Mouse (Mus musculus): ENCODE results near the gene Gm13276. TPM values are rescaled to one million over a fixed set of nuclear protein-coding genes. Genes with fewer than 3 reads are reported as not detected.
A peak's percentile ranks its signal among the peaks of the same experiment; 100 is the strongest.
"Not testable (repeated sequence)": the region's sequence is repeated elsewhere in the genome, so short reads cannot be mapped to it uniquely, and the experiment has no call there.

The Gm13276 gene
- polyA plus RNA-seq, 1 experiment from 2014 or later: 0.37 TPM

DNA sequence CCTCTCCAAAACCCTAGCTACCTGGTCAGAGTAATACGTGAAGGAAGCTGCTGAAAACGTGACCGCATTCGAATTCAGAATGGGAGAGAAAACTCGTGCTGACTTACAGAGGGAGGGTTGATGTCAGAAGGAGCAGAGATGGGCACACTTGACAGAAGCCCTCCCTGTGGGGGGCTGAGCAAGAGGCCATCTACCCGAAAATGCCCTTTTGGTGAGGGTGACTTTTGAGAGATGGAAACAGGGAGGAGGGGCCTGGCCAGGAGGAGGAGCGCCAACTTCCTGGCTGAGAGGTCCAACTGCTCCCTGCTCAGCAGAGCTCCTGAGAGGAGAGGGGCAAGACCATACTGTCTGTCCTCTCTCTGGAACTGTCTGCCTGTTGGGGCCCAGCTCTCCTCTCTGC, 3.7 kb upstream of the Gm13276 start, which contains the start of gene Ifnz:
Gene Ifnz, plus strand, starts transcription at position 301 of the 400 bp plus-strand sequence.
- ATAC-seq (ENCODE audit: low FRiP score, low TSS enrichment); H3K36me3 ChIP-seq (ENCODE audit: insufficient read depth, low read length); H3K27me3 ChIP-seq (ENCODE audit: insufficient read depth, low read length); H3K9me3 ChIP-seq (ENCODE audit: low read length); H3K9ac ChIP-seq (replicated peaks; ENCODE audit: low read length); H3K4me1 ChIP-seq (ENCODE audit: insufficient read depth, low read length): not testable (repeated sequence)
- 0 out of 2 replicates have a peak within 1 kb of the TSS, but pooled peaks have one; percentile 56 for H3K27ac ChIP-seq (ENCODE audit: low read length)
- peak within 1 kb of the TSS; percentile 42 for H3K4me2 ChIP-seq (replicated peaks; ENCODE audit: low read depth, low read length)
- 16% methylated on average over 3 of the region's 7 CpGs for WGBS
- peak within 1 kb of the TSS; percentile 22; the same call in 1 of the 2 replicates for H3K4me3 ChIP-seq (ENCODE audit: low read length)

- H3K27ac ChIP-seq (ENCODE audit: low read length): 0 out of 2 replicates have a peak overlapping the region, but pooled peaks have one; percentile 56
- H3K9ac ChIP-seq (replicated peaks; ENCODE audit: low read length); H3K27me3 ChIP-seq (ENCODE audit: insufficient read depth, low read length); ATAC-seq (ENCODE audit: low FRiP score, low TSS enrichment); H3K36me3 ChIP-seq (ENCODE audit: insufficient read depth, low read length); H3K9me3 ChIP-seq (ENCODE audit: low read length); H3K4me1 ChIP-seq (ENCODE audit: insufficient read depth, low read length): not testable (repeated sequence)
- WGBS: 0% methylated on average over 1 of the region's 31 CpGs
- H3K4me2 ChIP-seq (replicated peaks; ENCODE audit: low read depth, low read length): peak overlapping the region; percentile 42
- peak overlapping the region; percentile 22; the same call in 1 of the 2 replicates for H3K4me3 ChIP-seq (ENCODE audit: low read length)
Observed at GRCm38 (mm10) chr4:88782335-88782734, 3.2 kb upstream of the Gm13276 start.

GRCm38 (mm10) chr4:88788402-88788801, 2.9 kb downstream of the Gm13276 start, which contains the start of gene Gm13277:
Gm13277 (plus strand) TSS chr4:88788632.
- not testable (repeated sequence) for H3K9me3 ChIP-seq (ENCODE audit: low read length); H3K9ac ChIP-seq (replicated peaks; ENCODE audit: low read length); H3K4me1 ChIP-seq (ENCODE audit: insufficient read depth, low read length); H3K27me3 ChIP-seq (ENCODE audit: insufficient read depth, low read length); H3K36me3 ChIP-seq (ENCODE audit: insufficient read depth, low read length); H3K4me2 ChIP-seq (replicated peaks; ENCODE audit: low read depth, low read length); H3K4me3 ChIP-seq (ENCODE audit: low read length); H3K27ac ChIP-seq (ENCODE audit: low read length); ATAC-seq (ENCODE audit: low FRiP score, low TSS enrichment)
- 0% methylated on average over 2 of the region's 28 CpGs for WGBS

DNA sequence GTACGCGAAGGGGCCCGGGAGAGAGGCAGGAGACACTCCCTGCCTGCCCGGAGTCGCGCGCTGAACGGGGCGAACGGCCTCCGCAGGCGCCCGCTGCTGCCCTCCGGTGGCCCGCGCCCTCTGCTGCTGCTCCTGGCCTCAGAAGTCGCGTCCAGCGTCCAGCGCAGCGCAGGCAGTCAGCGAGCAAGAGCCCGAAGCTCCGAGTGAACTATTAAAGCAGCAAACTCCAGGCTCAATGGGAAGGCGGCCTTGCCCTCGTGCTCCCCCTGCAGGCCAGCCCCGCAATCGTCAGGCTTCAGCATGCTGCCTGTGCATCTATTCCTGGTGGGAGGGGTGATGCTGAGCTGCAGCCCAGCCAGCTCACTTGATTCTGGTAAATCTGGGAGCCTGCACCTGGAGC, 5.7 kb downstream of the Gm13276 start, which contains the start of gene Gm13278:
Gene Gm13278, plus strand, starts transcription at position 301 of the 400 bp plus-strand sequence.
- H3K36me3 ChIP-seq (ENCODE audit: insufficient read depth, low read length); H3K4me2 ChIP-seq (replicated peaks; ENCODE audit: low read depth, low read length); H3K4me1 ChIP-seq (ENCODE audit: insufficient read depth, low read length); H3K27me3 ChIP-seq (ENCODE audit: insufficient read depth, low read length); H3K4me3 ChIP-seq (ENCODE audit: low read length); H3K9me3 ChIP-seq (ENCODE audit: low read length); H3K27ac ChIP-seq (ENCODE audit: low read length); H3K9ac ChIP-seq (replicated peaks; ENCODE audit: low read length); ATAC-seq (ENCODE audit: low FRiP score, low TSS enrichment): not testable (repeated sequence)
- no CpG with 5 or more reads among the region's 28 CpGs for WGBS

- not testable (repeated sequence) for H3K4me2 ChIP-seq (replicated peaks; ENCODE audit: low read depth, low read length); ATAC-seq (ENCODE audit: low FRiP score, low TSS enrichment); H3K9me3 ChIP-seq (ENCODE audit: low read length); H3K27me3 ChIP-seq (ENCODE audit: insufficient read depth, low read length); H3K9ac ChIP-seq (replicated peaks; ENCODE audit: low read length); H3K36me3 ChIP-seq (ENCODE audit: insufficient read depth, low read length); H3K27ac ChIP-seq (ENCODE audit: low read length); H3K4me1 ChIP-seq (ENCODE audit: insufficient read depth, low read length); H3K4me3 ChIP-seq (ENCODE audit: low read length)
- WGBS: 0% methylated on average over 10 of the region's 52 CpGs
Observed at GRCm38 (mm10) chr4:88793936-88794675, 8.6 kb downstream of the Gm13276 start, which contains the start of gene Gm13275. Gm13275 (plus strand) TSS chr4:88794487.

DNA sequence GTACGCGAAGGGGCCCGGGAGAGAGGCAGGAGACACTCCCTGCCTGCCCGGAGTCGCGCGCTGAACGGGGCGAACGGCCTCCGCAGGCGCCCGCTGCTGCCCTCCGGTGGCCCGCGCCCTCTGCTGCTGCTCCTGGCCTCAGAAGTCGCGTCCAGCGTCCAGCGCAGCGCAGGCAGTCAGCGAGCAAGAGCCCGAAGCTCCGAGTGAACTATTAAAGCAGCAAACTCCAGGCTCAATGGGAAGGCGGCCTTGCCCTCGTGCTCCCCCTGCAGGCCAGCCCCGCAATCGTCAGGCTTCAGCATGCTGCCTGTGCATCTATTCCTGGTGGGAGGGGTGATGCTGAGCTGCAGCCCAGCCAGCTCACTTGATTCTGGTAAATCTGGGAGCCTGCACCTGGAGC, 11.6 kb downstream of the Gm13276 start, which contains the start of gene Gm13279:
Gene Gm13279, plus strand, starts transcription at position 301 of the 400 bp plus-strand sequence.
- H3K9me3 ChIP-seq (ENCODE audit: low read length); ATAC-seq (ENCODE audit: low FRiP score, low TSS enrichment): not testable (repeated sequence)
- WGBS: no CpG with 5 or more reads among the region's 28 CpGs

GRCm38 (mm10) chr4:88799365-88799764, 13.9 kb downstream of the Gm13276 start, which contains the start of gene Gm13285:
Gm13285 (plus strand) TSS chr4:88799665.
- not testable (repeated sequence) for H3K9ac ChIP-seq (replicated peaks; ENCODE audit: low read length); H3K27ac ChIP-seq (ENCODE audit: low read length); H3K36me3 ChIP-seq (ENCODE audit: insufficient read depth, low read length); H3K27me3 ChIP-seq (ENCODE audit: insufficient read depth, low read length); H3K4me3 ChIP-seq (ENCODE audit: low read length); H3K9me3 ChIP-seq (ENCODE audit: low read length); H3K4me2 ChIP-seq (replicated peaks; ENCODE audit: low read depth, low read length); ATAC-seq (ENCODE audit: low FRiP score, low TSS enrichment); H3K4me1 ChIP-seq (ENCODE audit: insufficient read depth, low read length)
- WGBS: no CpG with 5 or more reads among the region's 7 CpGs

More for the DNA sequence above, 11.6 kb downstream of the Gm13276 start, which contains the start of gene Gm13279:
- not testable (repeated sequence) for H3K27me3 ChIP-seq (ENCODE audit: insufficient read depth, low read length); H3K36me3 ChIP-seq (ENCODE audit: insufficient read depth, low read length); H3K4me1 ChIP-seq (ENCODE audit: insufficient read depth, low read length); H3K9ac ChIP-seq (replicated peaks; ENCODE audit: low read length); H3K4me2 ChIP-seq (replicated peaks; ENCODE audit: low read depth, low read length); H3K4me3 ChIP-seq (ENCODE audit: low read length); H3K27ac ChIP-seq (ENCODE audit: low read length)

DNA sequence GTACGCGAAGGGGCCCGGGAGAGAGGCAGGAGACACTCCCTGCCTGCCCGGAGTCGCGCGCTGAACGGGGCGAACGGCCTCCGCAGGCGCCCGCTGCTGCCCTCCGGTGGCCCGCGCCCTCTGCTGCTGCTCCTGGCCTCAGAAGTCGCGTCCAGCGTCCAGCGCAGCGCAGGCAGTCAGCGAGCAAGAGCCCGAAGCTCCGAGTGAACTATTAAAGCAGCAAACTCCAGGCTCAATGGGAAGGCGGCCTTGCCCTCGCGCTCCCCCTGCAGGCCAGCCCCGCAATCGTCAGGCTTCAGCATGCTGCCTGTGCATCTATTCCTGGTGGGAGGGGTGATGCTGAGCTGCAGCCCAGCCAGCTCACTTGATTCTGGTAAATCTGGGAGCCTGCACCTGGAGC, 17.4 kb downstream of the Gm13276 start, which contains the start of gene Gm13287:
Gene Gm13287, plus strand, starts transcription at position 301 of the 400 bp plus-strand sequence.
- H3K36me3 ChIP-seq (ENCODE audit: insufficient read depth, low read length); H3K4me2 ChIP-seq (replicated peaks; ENCODE audit: low read depth, low read length); H3K27me3 ChIP-seq (ENCODE audit: insufficient read depth, low read length); H3K9me3 ChIP-seq (ENCODE audit: low read length); H3K9ac ChIP-seq (replicated peaks; ENCODE audit: low read length); ATAC-seq (ENCODE audit: low FRiP score, low TSS enrichment); H3K4me1 ChIP-seq (ENCODE audit: insufficient read depth, low read length); H3K27ac ChIP-seq (ENCODE audit: low read length); H3K4me3 ChIP-seq (ENCODE audit: low read length): not testable (repeated sequence)
- no CpG with 5 or more reads among the region's 29 CpGs for WGBS

DNA sequence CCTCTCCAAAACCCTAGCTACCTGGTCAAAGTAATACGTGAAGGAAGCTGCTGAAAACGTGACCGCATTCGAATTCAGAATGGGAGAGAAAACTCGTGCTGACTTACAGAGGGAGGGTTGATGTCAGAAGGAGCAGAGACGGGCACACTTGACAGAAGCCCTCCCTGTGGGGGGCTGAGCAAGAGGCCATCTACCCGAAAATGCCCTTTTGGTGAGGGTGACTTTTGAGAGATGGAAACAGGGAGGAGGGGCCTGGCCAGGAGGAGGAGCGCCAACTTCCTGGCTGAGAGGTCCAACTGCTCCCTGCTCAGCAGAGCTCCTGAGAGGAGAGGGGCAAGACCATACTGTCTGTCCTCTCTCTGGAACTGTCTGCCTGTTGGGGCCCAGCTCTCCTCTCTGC, 19.7 kb downstream of the Gm13276 start, which contains the start of gene Gm13288:
Gene Gm13288, plus strand, starts transcription at position 301 of the 400 bp plus-strand sequence.
- H3K27ac ChIP-seq (ENCODE audit: low read length); H3K36me3 ChIP-seq (ENCODE audit: insufficient read depth, low read length); H3K4me1 ChIP-seq (ENCODE audit: insufficient read depth, low read length); H3K9me3 ChIP-seq (ENCODE audit: low read length); H3K27me3 ChIP-seq (ENCODE audit: insufficient read depth, low read length); H3K4me2 ChIP-seq (replicated peaks; ENCODE audit: low read depth, low read length); H3K9ac ChIP-seq (replicated peaks; ENCODE audit: low read length); ATAC-seq (ENCODE audit: low FRiP score, low TSS enrichment): not testable (repeated sequence)
- no CpG with 5 or more reads among the region's 8 CpGs for WGBS
- 0 out of 2 replicates have a peak within 1 kb of the TSS, but pooled peaks have one; percentile 21 for H3K4me3 ChIP-seq (ENCODE audit: low read length)

DNA sequence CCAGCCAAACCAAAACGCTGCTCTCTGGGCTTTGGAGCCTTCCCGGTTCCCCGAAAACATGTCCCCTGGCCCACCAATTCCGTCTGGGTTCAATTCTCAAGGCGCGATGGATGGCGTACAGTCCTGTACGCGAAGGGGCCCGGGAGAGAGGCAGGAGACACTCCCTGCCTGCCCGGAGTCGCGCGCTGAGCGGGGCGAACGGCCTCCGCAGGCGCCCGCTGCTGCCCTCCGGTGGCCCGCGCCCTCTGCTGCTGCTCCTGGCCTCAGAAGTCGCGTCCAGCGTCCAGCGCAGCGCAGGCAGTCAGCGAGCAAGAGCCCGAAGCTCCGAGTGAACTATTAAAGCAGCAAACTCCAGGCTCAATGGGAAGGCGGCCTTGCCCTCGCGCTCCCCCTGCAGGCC, 20.3 kb downstream of the Gm13276 start:
- WGBS: 0% methylated on average over 8 of the region's 34 CpGs

More for the DNA sequence above, 20.3 kb downstream of the Gm13276 start:
- H3K4me3 ChIP-seq (ENCODE audit: low read length): 0 out of 2 replicates have a peak overlapping the region, but pooled peaks have one; percentile 21
- not testable (repeated sequence) for H3K9ac ChIP-seq (replicated peaks; ENCODE audit: low read length); H3K36me3 ChIP-seq (ENCODE audit: insufficient read depth, low read length); ATAC-seq (ENCODE audit: low FRiP score, low TSS enrichment); H3K27ac ChIP-seq (ENCODE audit: low read length); H3K4me1 ChIP-seq (ENCODE audit: insufficient read depth, low read length); H3K27me3 ChIP-seq (ENCODE audit: insufficient read depth, low read length); H3K9me3 ChIP-seq (ENCODE audit: low read length); H3K4me2 ChIP-seq (replicated peaks; ENCODE audit: low read depth, low read length)

Measured in kidney, embryonic 16.5 days (tissue).